Mouse (Mus musculus) brown adipose tissue, adult 24 weeks (tissue): ENCODE results near the gene Taf9b. TPM values are rescaled to one million over a fixed set of nuclear protein-coding genes. Genes with fewer than 3 reads are reported as not detected.

Experiments used
- H3K27ac ChIP-seq: fragments of 200-500 bp; replicated peaks from 2 replicates; pipeline ENCODE4 v1.5.1; 2012; ENCODE audit warnings: low read depth, mild to moderate bottlenecking, low read length
- H3K4me1 ChIP-seq: fragments of 200-500 bp; 2 replicates; pipeline ENCODE4 v1.6.1; 2012; ENCODE audit warnings: low read length, mixed read lengths; ENCODE audit not compliant: control insufficient read depth, insufficient read depth, insufficient read length
- H3K4me3 ChIP-seq: fragments of 200-500 bp; 2 replicates; pipeline ENCODE4 v1.5.1; 2012; ENCODE audit warnings: low read depth, mild to moderate bottlenecking, low read length, moderate library complexity; ENCODE audit not compliant: insufficient read depth
- polyA plus RNA-seq: library from polyadenylated mRNA; stranded (reverse); fragments of >200 nt; gene quantifications from 2 replicates; pipeline ENCODE4 v1.2.4, GENCODE M21; 2012; ENCODE audit not compliant: missing spikeins, insufficient read depth, insufficient read length

The Taf9b gene
- polyA plus RNA-seq, 1 experiment, result 6.1 TPM

DNA sequence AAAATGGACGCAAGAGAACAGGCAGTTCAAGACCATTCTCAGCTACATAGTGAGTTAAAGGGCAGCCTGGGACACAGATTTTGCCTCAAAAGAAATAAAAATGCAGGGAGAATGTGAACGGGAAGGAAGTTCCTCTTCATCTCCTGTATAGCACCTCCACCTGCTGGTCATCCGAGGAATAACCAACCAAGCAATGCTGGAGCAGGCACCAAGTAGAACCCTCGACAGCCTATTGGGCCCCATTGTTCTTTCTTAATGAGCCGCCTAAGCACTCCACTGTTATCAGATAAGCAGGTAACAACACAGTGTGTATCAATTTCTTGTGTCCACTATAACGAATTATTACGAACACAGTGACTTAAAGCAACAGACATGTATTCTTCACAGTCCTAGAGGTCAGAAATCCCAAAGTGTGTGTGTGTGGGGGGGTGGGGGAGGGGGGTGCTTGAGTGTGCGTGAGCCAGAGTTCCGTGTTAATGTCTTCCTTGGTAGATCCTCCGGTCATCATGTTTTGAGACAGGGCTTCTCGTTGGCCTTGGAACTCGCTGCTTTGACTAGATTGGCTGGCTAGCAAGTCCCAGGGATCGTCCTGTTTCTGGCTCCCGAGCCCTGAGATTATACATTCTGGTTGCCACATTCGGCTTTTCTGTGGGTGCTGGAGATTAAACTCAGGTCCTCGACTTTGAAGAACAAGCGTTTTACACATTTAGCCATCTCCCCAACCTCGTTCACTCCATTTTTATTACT is 49.7 kb downstream of the Taf9b start:
- peak overlapping the region; percentile 49 for H3K4me3 ChIP-seq
- no peaks in the 10 kb centered on the region for H3K4me1 ChIP-seq
- no peak overlapping the region for H3K27ac ChIP-seq

DNA sequence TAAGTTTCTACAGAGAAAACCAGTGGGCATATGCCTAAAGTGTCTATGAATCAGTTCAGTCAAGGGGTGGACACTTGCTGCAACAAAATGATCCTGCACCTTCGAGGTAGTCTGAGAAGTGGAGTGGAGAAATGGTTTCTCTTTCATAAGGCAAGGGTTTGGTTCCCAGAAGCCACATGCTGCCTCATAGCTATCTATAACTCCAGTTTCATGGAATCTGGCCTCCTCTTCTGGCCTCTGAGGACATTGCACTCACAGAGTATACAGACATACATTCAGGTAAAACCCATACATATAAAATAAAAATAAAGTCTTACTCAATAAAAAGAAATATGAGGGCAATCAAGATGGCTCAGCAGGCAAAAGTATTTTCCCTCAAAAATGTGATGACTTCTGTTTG is 55.9 kb downstream of the Taf9b start:
- H3K27ac ChIP-seq, result no peak overlapping the region
- no peaks in the 10 kb centered on the region for H3K4me1 ChIP-seq
- no peak overlapping the region for H3K4me3 ChIP-seq

DNA sequence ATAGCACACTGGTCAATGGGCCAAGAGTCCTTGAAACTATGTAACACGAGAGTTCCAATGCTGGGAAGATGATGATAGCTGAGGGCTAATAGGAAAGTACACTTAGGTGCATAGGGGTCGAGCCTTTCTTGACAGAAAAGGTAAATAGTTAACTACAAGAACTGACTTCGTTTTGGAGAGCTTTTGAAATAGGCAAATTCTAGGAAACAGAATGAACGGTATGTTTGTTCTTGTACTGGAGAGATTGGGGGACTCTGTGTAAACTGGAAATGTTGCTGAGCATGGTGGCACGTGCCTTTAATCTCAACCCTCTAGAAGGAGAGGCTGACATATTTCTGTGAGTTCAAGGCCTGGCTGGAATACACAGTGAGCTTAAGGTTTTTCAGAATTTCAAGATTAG is 56.4 kb downstream of the Taf9b start:
- H3K4me1 ChIP-seq, result no peaks in the 10 kb centered on the region
- H3K27ac ChIP-seq, result no peak overlapping the region
- no peak overlapping the region for H3K4me3 ChIP-seq

DNA sequence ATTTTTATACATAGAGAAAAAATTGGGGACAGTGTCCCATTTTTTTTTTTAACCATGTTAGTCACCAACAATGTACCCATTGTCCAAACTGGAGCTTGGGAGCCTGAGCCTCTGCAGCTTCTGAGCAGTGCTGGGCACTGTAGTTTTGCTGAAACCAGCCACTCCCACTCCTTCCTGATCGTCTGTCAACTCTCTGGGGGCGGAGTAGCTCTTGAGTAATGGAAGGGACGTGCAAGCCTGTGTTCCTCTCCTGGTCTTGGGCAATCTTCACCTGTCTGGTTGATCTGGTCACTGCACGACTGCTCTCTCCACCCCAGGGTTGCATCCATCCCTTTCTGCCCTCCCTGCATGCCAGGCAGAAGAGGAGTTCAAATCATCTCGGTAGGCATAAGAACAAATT is 57.0 kb downstream of the Taf9b start:
- H3K4me1 ChIP-seq, result no peaks in the 10 kb centered on the region
- H3K27ac ChIP-seq, result no peak overlapping the region
- no peak overlapping the region for H3K4me3 ChIP-seq

Other genes with a start within 250 kb of the Taf9b start
- 30.4 and 33.4 TPM in 2 replicates for gene Magt1, start 209.3 kb downstream of the Taf9b start, polyA plus RNA-seq
- 7,166 and 8,308 TPM in 2 replicates for gene Cox7b, start 205.5 kb downstream of the Taf9b start, polyA plus RNA-seq
- gene Atp7a, start 193.9 kb downstream of the Taf9b start, polyA plus RNA-seq, result 1.7 and 2.4 TPM in 2 replicates
- gene Tlr13, start 78.0 kb downstream of the Taf9b start, polyA plus RNA-seq, result 0.59 and 0.75 TPM in 2 replicates
- gene Pgk1, start 34.1 kb downstream of the Taf9b start, polyA plus RNA-seq, result 799 and 832 TPM in 2 replicates
- not detected in 2 replicates for gene Fnd3c2, start 34.2 kb upstream of the Taf9b start, polyA plus RNA-seq